Mouse (Mus musculus) bone marrow macrophage, adult 2 months (primary cell): ENCODE results near the gene Ccdc57.

ENCODE experiments used
- CTCF ChIP-seq: IDR thresholded peaks from 2 replicates; pipeline ENCODE4 v1.5.1; 2012; ENCODE audit warnings: low read depth, mild to moderate bottlenecking, low read length, moderate library complexity
- POLR2A ChIP-seq: IDR thresholded peaks from 2 replicates; pipeline ENCODE4 v1.6.1; 2012; ENCODE audit warnings: mild to moderate bottlenecking, low read depth, low read length, borderline replicate concordance

GRCm38 (mm10) chr11:120980427-120981035, 47.9 kb upstream of the Ccdc57 start:
- TF ChIP-seq POLR2A (no peak), CTCF (no peak)
